Comparison of ENCODE assay signal across 15 mouse cellular contexts in the genomic region with DNA sequence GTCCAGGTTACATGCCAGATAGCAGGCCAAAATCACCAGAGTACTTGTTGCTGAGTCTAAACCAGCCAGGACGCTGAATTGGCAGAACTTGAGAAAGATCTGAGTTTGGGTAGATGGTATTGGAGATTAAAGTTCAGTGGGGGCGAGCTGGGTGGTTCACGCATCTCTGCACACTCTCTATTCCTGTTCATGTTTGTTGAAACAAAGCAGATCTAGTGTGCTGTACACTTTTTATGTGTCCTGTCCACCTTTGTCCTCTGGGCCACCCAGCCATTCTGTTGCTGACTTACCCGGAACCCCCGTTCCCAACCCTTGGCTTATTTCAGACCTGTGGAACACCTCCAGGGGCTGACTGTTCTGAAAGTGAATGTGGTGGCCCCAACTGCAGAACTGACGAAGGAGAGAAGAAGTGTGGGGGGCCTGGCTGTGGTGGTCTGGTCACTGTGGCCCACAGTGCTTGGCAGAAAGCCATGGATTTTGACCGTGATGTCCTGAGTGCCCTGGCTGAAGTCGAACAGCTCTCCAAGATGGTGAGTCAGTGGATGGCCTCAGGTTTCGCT. TPM values are rescaled to one million over a fixed set of nuclear protein-coding genes. Genes with fewer than 3 reads are reported as not detected.
DNase-seq lines count a peak whose midpoint lies in the region.
"Had no signal": no experiment of that assay in that cellular context is flagged by ENCODE, and none has a peak within 500 bp of the region (broad histone marks: within the 10 kb centered on the region; RNA-seq: fewer than 3 reads in every experiment).

No protein-coding gene starts in this region.

- DNase-seq in heart, adult 11 months, result peak; percentile 73
- DNase-seq in heart, postnatal 36 days, result no peak
- DNase-seq in kidney, adult 18-20 months, result peak; percentile 33
- DNase-seq in kidney, postnatal 4 days, result no peak
- peak; percentile 46 for DNase-seq in kidney, adult 9 months
- DNase-seq in kidney, postnatal 14 days, result peak; percentile 29
- no peak for DNase-seq in thymus, adult 18-20 months
- DNase-seq in layer of hippocampus, adult 8-10 months (ENCODE audit: low spot score in 2 of 2), result no peak
- DNase-seq: adrenal gland, postnatal 10 days; adrenal gland, postnatal 36 days; cerebellum, adult 2 months; cerebellum, adult 9-11 months; cerebellum, postnatal 25 days; gastrocnemius, postnatal 25 days; heart, adult 2 months had no signal

- intact Hi-C loops in heart, postnatal 36 days (cut with DNase I), result no loop called here

RNA-seq across cellular contexts. Expression of gene Dld, which starts 28.0 kb away (rescaled TPM):
- 100 to 1,000 TPM; 417 to 433 TPM for total RNA-seq in heart, postnatal 36 days (2021)
- total RNA-seq in layer of hippocampus, adult 8-10 months (2022), result 100 to 1,000 TPM in 3 of 4 experiments, 10 to 100 TPM in 1; 95.7 to 114 (median 110) TPM

RNA-seq across cellular contexts. Expression of gene Lamb1, which starts 58.2 kb away (rescaled TPM):
- total RNA-seq in heart, postnatal 36 days (2021), result 10 to 100 TPM; 75.8 to 81.2 TPM
- total RNA-seq in layer of hippocampus, adult 8-10 months (2022), result 10 to 100 TPM; 32.9 to 38.1 (median 35.4) TPM

Comparison
In these comparisons a context has a peak if more than half of its experiments do, and no peak if none do; other contexts are left out.
1. DNase-seq: peak in heart, adult 11 months (single experiment), kidney, adult 18-20 months (single experiment), kidney, adult 9 months (single experiment) and kidney, postnatal 14 days (single experiment); none in heart, postnatal 36 days (0 of 2), kidney, postnatal 4 days (0 of 2), thymus, adult 18-20 months (0 of 2) and layer of hippocampus, adult 8-10 months (0 of 2).